Mouse (Mus musculus) thymus, adult 2 months (tissue): ENCODE data around the gene Igfbpl1. TPM values are rescaled to one million over a fixed set of nuclear protein-coding genes. Genes with fewer than 3 reads are reported as not detected.

Experiments
- DNase-seq: peaks from one replicate; pipeline ENCODE4 v3.0.0; 2021
- H3K27ac ChIP-seq: fragments of 200-500 bp; 2 replicates; pipeline ENCODE4 v1.5.1; 2012; ENCODE audit warnings: low read length, control low read depth; ENCODE audit not compliant: control insufficient read depth, insufficient read depth
- H3K27me3 ChIP-seq: fragments of 200-500 bp; 2 replicates; pipeline ENCODE4 v1.6.1; 2012; ENCODE audit warnings: mild to moderate bottlenecking, low read length, moderate library complexity, mixed read lengths; ENCODE audit not compliant: control insufficient read depth, insufficient read depth
- H3K36me3 ChIP-seq: fragments of 200-500 bp; 2 replicates; pipeline ENCODE4 v1.6.1; 2012; ENCODE audit warnings: mild to moderate bottlenecking, low read length, moderate library complexity; ENCODE audit not compliant: control insufficient read depth, insufficient read depth
- H3K4me1 ChIP-seq: fragments of 200-500 bp; replicated peaks from 2 replicates; pipeline ENCODE4 v1.6.1; 2012; ENCODE audit warnings: low read length; ENCODE audit not compliant: control insufficient read depth, insufficient read depth
- H3K4me3 ChIP-seq: fragments of 200-500 bp; 2 replicates; pipeline ENCODE4 v1.5.1; 2012; ENCODE audit warnings: mild to moderate bottlenecking, low read length, control low read depth, moderate library complexity; ENCODE audit not compliant: control insufficient read depth, insufficient read depth
- CTCF ChIP-seq: fragments of 200-500 bp; IDR thresholded peaks from 2 replicates; pipeline ENCODE4 v1.5.1; 2012; ENCODE audit warnings: mild to moderate bottlenecking, control low read depth, low read length, moderate library complexity, borderline replicate concordance; ENCODE audit not compliant: control insufficient read depth, poor library complexity, insufficient read depth; ENCODE audit errors: extremely low read depth
- POLR2A ChIP-seq: fragments of 200-500 bp; IDR thresholded peaks from 2 replicates; pipeline ENCODE4 v1.6.1; 2012; ENCODE audit warnings: mild to moderate bottlenecking, low read length, control low read depth, moderate library complexity; ENCODE audit not compliant: control insufficient read depth, poor library complexity, insufficient read depth; ENCODE audit errors: extremely low read depth
- WGBS: fragments of 180-500 bp; shearing (Covaris S2); methylation state at CpG from one replicate; pipeline ENCODE4 v1.1.7; 2018; 5-methylcytosine and 5-hydroxymethylcytosine counted together
- polyA plus RNA-seq: library from polyadenylated mRNA; depleted of rRNA; stranded (reverse); fragments of >200 nt; gene quantifications from 2 replicates; pipeline ENCODE4 v1.2.3, GENCODE M21; 2012

Igfbpl1 gene
- polyA plus RNA-seq, 1 experiment = 0.27 TPM

DNA sequence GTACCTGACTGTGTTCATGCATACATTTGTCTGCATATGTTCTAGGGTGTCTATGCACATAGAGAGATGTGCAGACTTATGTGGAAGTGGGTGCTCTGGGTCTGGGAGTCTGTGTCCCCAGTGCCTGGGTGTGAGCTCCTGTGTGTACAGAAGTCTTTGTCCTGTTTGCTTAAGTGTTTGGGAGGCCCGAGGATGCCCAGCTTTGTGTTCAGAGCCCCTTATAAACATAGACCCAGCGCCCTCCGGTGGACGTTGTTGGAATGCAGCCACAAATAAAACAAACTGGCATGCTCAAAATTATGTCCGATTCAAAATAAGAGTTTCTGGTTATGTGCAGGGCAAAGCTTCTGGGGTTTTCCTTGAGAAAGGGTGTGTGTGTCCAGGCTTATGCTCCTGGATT is 55.1 kb downstream of the Igfbpl1 start:
- 4% methylated on average over 5 of the region's 5 CpGs for WGBS
- DNase-seq = peak; percentile 38
- no peaks in the 10 kb centered on the region; the same call in 1 of the 2 replicates for H3K27me3 ChIP-seq
- H3K4me3 ChIP-seq = no peak overlapping the region
- peaks cover 9% of the 10 kb centered on the region for H3K4me1 ChIP-seq
- no peak overlapping the region for H3K27ac ChIP-seq
- TF ChIP-seq POLR2A (no peak), CTCF (no peak)
- H3K36me3 ChIP-seq = no peaks in the 10 kb centered on the region

DNA sequence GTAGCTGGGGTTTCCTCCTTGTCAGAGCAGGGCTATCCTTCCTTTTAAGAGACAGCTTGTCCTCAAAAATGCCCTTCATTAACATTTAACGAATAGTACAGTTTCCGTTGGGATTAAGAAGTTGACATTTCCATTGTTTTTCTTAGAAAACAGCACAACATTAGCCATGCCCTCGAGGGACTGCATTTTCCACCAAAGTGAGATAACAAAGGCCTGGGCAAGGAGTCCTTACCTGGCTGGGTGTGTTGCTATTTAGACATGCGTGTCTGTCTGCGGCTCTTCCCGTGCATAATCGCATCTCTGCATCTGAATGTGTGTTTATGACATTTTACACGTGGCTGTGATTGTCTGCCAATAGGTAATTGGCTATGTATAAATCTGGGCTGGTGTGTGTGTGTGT is 55.5 kb downstream of the Igfbpl1 start:
- TF ChIP-seq POLR2A (no peak), CTCF (no peak)
- H3K27me3 ChIP-seq = no peaks in the 10 kb centered on the region; the same call in 1 of the 2 replicates
- no peak for DNase-seq
- H3K4me3 ChIP-seq = no peak overlapping the region
- no peaks in the 10 kb centered on the region for H3K36me3 ChIP-seq
- no peak overlapping the region for H3K27ac ChIP-seq
- H3K4me1 ChIP-seq = peaks cover 13% of the 10 kb centered on the region
- 80% methylated on average over 8 of the region's 8 CpGs for WGBS

DNA sequence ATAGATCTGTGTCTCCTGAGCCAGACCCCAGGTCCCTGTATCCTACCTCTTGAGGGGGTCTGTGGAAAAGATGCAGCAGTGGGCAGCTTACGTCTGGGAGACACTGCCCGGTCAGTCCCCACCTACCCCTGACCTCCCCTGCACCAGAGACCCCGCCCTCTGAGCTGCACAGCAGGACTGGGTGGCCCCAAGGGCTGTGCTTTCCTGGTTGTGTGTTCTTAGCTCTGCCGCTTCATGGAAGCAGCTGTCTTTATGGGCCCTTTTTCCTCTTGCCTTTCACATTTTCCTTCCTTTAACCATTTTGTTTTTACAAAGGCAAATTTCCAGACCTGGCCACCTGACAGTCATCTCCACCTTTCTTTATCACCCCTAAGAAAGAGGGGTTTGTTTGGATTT is 56.1 kb downstream of the Igfbpl1 start:
- Histone ChIP-seq H3K27me3 (no peaks in the 10 kb centered on the region; the same call in 1 of the 2 replicates), H3K4me1 (peaks cover 17% of the 10 kb centered on the region), H3K27ac (no peak overlapping the region), H3K4me3 (no peak overlapping the region), H3K36me3 (no peaks in the 10 kb centered on the region)
- 94% methylated on average over 4 of the region's 4 CpGs for WGBS
- no peak for DNase-seq
- no peak for TF ChIP-seq CTCF
- TF ChIP-seq POLR2A = no peak

DNA sequence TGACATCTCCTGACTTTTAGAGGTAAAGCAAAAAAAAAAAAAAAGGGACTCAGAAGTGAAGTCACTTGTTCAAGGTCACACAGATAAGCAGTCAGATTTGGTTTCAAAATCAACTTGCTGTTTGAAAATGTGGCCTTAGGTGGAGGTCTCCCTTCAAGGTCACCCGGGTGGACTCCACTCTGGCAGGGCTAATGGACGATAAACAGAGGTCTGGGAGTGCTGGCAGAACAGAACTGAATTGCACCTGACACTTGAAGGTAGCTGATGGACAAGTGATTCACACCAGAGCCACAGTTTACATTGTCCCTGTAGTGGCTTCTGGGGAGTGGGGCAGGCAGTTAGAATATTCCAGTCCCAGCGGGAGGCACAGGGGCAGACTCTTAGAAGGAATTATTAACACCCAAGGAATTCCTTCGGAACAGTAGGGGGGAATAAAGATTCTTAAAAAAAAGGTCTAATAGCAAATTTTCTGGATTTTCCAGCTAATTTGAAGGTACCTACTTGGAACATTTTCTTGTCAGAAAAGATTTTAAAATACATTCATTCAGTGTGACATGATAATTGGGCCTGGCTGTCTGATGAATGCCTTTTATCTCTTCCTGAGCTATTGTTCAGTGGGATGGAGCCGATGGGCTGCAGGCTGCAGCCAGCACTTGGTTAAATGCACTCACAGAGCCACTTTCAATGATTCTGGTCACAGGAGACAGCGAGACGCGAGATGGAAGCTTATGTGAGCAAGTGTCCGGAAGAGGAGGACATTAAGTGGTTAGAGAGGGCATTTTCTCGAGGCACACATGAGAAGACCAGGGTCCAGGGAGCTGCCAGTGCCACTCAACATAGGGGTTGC is 56.7 kb downstream of the Igfbpl1 start:
- Histone ChIP-seq H3K4me1 (peaks cover 22% of the 10 kb centered on the region), H3K4me3 (no peak overlapping the region), H3K36me3 (no peaks in the 10 kb centered on the region), H3K27me3 (no peaks in the 10 kb centered on the region; the same call in 1 of the 2 replicates), H3K27ac (no peak overlapping the region)
- WGBS = 91% methylated on average over 10 of the region's 10 CpGs
- no peak for DNase-seq
- TF ChIP-seq CTCF (no peak), POLR2A (no peak)

DNA sequence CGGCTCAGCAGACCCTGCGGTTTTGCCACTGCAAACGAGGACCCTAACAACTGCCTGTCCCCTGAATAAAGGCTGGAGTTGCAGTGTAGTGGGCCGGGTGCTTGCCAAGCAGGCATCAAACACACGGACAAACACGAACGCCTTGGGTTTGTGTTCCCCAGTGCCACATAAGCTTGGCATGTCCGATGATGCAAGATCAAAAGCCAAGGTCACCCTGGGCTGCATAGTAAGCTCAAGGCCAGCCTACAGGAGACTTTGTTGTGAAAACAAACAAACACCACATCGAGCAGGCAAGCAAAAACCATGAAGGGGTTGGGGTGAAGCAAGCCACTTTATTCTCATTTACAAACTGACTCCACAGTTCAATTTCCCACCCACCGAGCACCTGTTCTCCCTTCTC is 57.6 kb downstream of the Igfbpl1 start:
- Histone ChIP-seq H3K4me3 (no peak overlapping the region), H3K27me3 (no peaks in the 10 kb centered on the region; the same call in 1 of the 2 replicates), H3K27ac (no peak overlapping the region), H3K4me1 (peaks cover 25% of the 10 kb centered on the region), H3K36me3 (no peaks in the 10 kb centered on the region)
- TF ChIP-seq POLR2A (no peak), CTCF (no peak)
- DNase-seq = no peak
- 92% methylated on average over 10 of the region's 10 CpGs for WGBS

DNA sequence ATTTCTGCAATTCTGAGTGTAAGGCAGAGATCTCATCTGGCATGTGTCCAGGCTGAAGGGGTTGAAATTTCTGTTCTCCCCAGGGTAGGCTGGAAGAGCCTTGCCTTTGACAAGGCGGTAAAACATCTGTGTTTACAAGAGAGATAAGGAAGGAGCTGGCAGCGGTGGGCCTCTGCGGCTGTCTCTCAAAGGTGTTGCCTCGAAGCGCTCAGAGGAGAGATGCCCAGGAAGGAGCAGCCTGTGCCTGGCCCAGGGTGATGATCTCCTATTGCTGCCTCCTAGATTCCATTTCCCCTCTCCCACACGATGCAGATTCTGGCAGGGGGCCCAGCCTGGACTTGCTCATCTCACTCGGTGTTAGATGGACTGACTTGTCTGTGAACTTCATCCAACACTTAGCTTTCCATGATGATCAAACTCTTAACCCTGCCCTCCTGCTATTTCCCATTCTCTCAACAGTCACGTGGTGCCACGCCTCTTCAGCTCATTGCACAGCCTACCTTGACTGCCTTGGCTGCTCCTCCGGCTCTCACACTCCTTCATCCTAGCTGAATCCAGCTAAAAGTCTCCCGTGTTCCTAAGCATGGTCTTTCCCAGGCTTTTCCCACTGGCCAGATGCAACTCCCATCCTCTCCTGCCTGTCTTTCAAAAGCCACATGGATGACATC is 58.7 kb downstream of the Igfbpl1 start:
- no peak for DNase-seq
- no peak for TF ChIP-seq CTCF
- no peak for TF ChIP-seq POLR2A
- no peak overlapping the region for H3K4me3 ChIP-seq
- H3K4me1 ChIP-seq = peaks cover 35% of the 10 kb centered on the region
- 43% methylated on average over 11 of the region's 11 CpGs for WGBS
- H3K27ac ChIP-seq = no peak overlapping the region
- no peaks in the 10 kb centered on the region for H3K36me3 ChIP-seq
- no peaks in the 10 kb centered on the region; the same call in 1 of the 2 replicates for H3K27me3 ChIP-seq
